Mouse (Mus musculus): ENCODE results near the gene Cep41. TPM values are rescaled to one million over a fixed set of nuclear protein-coding genes. Genes with fewer than 3 reads are reported as not detected.

Cep41 gene
- polyA plus RNA-seq (2021; fragmentation: Nextera tagmentation): 5.4 and 6.1 TPM in 2 replicates
- long read RNA-seq, experiment 1, partial matches to known transcripts: 3 of 5 reads
- long read RNA-seq, experiment 1, other reads (novel, unspliced or antisense): 0 of 5 reads
- long read RNA-seq, experiment 2, transcript Cep41-201 (11 exons, 3,447 nt): major isoform, 28 of 32 reads
- long read RNA-seq, experiment 2, partial matches to known transcripts: 1 of 32 reads
- long read RNA-seq, experiment 2, other reads (novel, unspliced or antisense): 3 of 32 reads

DNA sequence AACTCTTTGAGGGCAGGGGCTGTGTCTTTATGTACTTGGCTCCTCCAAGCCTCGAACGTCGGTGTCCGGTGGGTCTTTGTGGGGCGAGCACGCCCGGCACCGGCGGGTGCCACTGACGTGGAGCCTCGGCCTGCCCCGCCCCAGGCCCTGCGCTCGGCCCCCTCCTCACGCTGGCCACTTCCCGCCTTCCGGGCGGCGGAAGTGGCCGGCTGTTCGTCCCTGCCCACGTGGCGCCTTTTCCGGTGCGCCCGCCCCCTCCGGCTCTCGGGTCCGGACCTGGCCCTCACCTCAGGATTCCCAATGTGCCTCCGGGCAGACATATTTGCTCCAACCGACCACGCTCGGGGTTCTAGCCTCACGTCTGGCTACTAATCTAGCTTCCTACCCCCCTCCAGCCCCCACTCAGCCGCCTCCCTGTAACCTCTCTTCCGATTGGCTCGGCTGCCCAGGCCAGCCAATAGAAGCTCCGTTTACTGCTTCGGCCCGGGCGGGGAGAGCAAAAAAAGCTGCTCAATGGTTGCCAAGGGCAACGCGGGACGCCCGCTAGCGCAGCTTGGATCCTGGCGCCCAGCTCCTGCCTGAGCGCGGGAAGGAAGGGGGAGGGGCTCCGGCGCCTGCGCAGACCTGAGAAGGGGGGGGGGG is at the start of gene Cep41:
Gene Cep41 (minus strand): TSS at position 400 of the 642 bp plus-strand sequence.

DNA sequence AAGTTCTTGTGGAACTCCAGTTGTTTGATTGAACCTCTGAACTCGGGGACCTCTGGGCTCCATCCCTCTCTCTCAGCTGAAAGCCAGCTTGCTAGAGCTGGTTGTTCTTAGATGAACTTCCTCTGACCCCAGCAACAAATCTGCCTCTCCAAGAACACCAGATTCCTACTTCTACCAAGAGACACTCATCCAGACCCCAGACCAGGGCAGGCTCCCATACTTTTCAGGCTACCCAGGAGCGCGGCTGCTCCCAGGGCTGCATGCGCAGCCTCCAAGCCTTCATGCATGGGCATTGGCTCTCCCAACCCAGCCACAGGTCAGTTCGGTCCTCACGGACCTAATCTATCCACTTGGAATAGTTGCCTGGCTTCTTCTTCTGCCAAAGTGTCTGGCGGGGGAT is 29.8 kb upstream of the Cep41 start, which contains the start of gene Mest:
Gene Mest (plus strand): TSS at position 217 of the 400 bp plus-strand sequence.

DNA sequence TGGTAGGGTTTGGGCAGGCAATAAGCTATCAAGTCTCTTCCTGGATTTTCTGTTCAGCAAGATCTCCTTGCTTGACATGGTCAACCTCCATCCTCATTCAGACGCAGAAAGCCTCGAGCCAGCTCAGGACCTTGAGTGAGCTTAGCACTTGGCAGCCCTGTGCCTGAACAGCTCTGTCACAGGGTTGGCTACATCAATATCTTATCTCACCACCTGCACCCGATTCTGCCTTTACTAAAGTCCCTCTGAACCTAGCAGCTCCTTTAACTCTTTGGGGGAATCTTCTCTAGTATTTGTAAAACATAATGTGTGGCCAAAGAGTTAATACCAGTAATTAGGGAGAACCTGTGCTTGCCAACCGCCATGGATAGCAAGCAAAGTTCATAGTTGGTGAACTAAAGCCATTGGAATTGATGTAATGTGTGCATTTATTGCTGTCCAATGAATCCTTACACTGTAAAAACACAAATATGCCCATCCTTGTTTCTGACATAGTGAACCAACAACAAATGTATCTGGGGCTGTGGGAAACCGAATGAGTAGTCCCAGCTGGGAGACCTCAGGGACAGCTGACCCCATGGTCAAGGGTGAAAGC is 54.8 kb downstream of the Cep41 start, which contains the start of gene Cpa1:
Gene Cpa1 (plus strand): TSS at position 545 of the 595 bp plus-strand sequence.

DNA sequence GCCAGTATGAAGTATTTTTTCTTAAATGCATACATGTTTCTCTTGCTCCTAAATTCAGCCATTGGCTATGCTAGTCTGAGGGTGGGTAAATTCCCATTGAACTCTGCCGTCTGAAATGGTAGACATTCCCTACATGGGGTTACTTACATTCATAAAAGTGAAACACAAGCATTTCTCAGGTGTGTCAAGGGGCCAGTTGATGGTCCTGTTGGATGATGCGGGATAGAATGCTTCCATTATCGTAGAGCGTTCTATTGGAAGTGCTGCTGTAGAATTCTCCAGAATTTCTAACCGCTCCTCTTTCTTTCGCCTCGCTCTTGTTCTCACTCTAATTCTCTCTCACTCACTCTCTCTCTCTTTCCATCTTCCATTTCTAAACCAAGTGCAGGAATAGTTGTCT is 82.8 kb downstream of the Cep41 start, which contains the start of gene Cpa5:
Gene Cpa5 (plus strand): TSS at position 301 of the 400 bp plus-strand sequence.

Small RNA genes lying within 50 kb of the gene (microRNA-seq; reads per million reads assigned to microRNA genes)
- 112 reads per million, percentile 59 among the genes with 10 or more reads in this experiment for gene Mir335

Other genes with a start within 250 kb of the Cep41 start
- 39.8 and 44.5 TPM in 2 replicates for gene Tmem209, start 184.0 kb downstream of the Cep41 start, polyA plus RNA-seq (2021; fragmentation: Nextera tagmentation)
- gene Ssmem1, start 183.9 kb downstream of the Cep41 start, polyA plus RNA-seq (2021; fragmentation: Nextera tagmentation): 0.16 TPM in 1 of 2 replicates, not detected in the other
- 3.0 and 5.8 TPM in 2 replicates for gene Cpa2, start 152.2 kb downstream of the Cep41 start, polyA plus RNA-seq (2021; fragmentation: Nextera tagmentation)
- gene Cpa4, start 125.4 kb downstream of the Cep41 start, polyA plus RNA-seq (2021; fragmentation: Nextera tagmentation): 0.05 and 0.20 TPM in 2 replicates
- not detected in 2 replicates for gene Cpa5, start 82.7 kb downstream of the Cep41 start, polyA plus RNA-seq (2021; fragmentation: Nextera tagmentation)
- not detected in 2 replicates for gene Cpa1, start 54.5 kb downstream of the Cep41 start, polyA plus RNA-seq (2021; fragmentation: Nextera tagmentation)
- 49.3 and 57.1 TPM in 2 replicates for gene Mest, start 29.8 kb upstream of the Cep41 start, polyA plus RNA-seq (2021; fragmentation: Nextera tagmentation)
- 78.0 and 78.4 TPM in 2 replicates for gene Copg2, start 203.0 kb upstream of the Cep41 start, polyA plus RNA-seq (2021; fragmentation: Nextera tagmentation)
- gene Tsga13, start 221.8 kb upstream of the Cep41 start, polyA plus RNA-seq (2021; fragmentation: Nextera tagmentation): not detected in 2 replicates